Mouse (Mus musculus): ENCODE data around the gene Olfr827.
A peak's percentile ranks its signal among the peaks of the same experiment; 100 is the strongest.

GRCm38 (mm10) chr10:130228246-130228645, 14.0 kb upstream of the Olfr827 start:
- TF ChIP-seq CTCF (IDR thresholded peaks at IDR 0.05; ENCODE audit: borderline replicate concordance, insufficient read depth, low read depth, low read length) (peak; percentile 84), POLR2A (IDR thresholded peaks at IDR 0.05; ENCODE audit: borderline replicate concordance, insufficient read depth, low read length) (no peak)
